Mouse (Mus musculus) liver, embryonic 14.5 days (tissue): ENCODE measurements around the gene P2ry2. TPM values are rescaled to one million over a fixed set of nuclear protein-coding genes. Genes with fewer than 3 reads are reported as not detected.

Source experiments
- ATAC-seq: fragments of 200-750 bp; cut with Nextera tagmentation; 2 replicates; pipeline ENCODE4 v1.8.0; 2017; ENCODE audit warnings: moderate number of reproducible peaks, mild to moderate bottlenecking, moderate library complexity; ENCODE audit not compliant: insufficient read depth
- DNase-seq, 3 experiments: peaks; one replicate each; pipeline ENCODE4 v3.0.0-alpha.2; 2012 to 2013; ENCODE audit warnings: low read depth in 3 of 3, low spot score in 3 of 3
- H3K27ac ChIP-seq: fragments of 300-500 bp; sonication (generic); 2 replicates; pipeline ENCODE4 v1.5.1; 2014; ENCODE audit warnings: moderate library complexity, mild to moderate bottlenecking, control low read depth, inconsistent platforms
- H3K27me3 ChIP-seq: fragments of 300-500 bp; sonication (generic); 2 replicates; pipeline ENCODE4 v1.6.1; 2014; ENCODE audit warnings: mild to moderate bottlenecking, low read length, moderate library complexity; ENCODE audit not compliant: control insufficient read depth, insufficient read depth
- H3K36me3 ChIP-seq: fragments of 300-500 bp; sonication (generic); replicated peaks from 2 replicates; pipeline ENCODE4 v1.6.1; 2014; ENCODE audit warnings: low read depth; ENCODE audit not compliant: control insufficient read depth, insufficient read depth
- H3K4me1 ChIP-seq, 2 experiments: fragments of 200-500 bp in 1 of 2; fragments of 300-500 bp in 1 of 2; sonication (generic) in 1 of 2; replicated peaks; 2 replicates each; pipeline ENCODE4 v1.6.1; 2012 to 2014; ENCODE audit warnings: antibody characterized with exemption in 1 of 2, inconsistent platforms in 1 of 2, low read length in 1 of 2; ENCODE audit not compliant: control insufficient read depth in 2 of 2, insufficient read depth in 2 of 2
- H3K4me2 ChIP-seq: fragments of 300-500 bp; sonication (generic); 2 replicates; pipeline ENCODE4 v1.6.1; 2014; ENCODE audit warnings: low read depth, mild to moderate bottlenecking, control low read depth, moderate library complexity
- H3K4me3 ChIP-seq, 2 experiments: fragments of 200-500 bp in 1 of 2; fragments of 300-500 bp in 1 of 2; sonication (generic) in 1 of 2; 2 replicates each; pipeline ENCODE4 v1.5.1; 2012 to 2014; ENCODE audit warnings: low read depth in 2 of 2, low read length in 2 of 2, mild to moderate bottlenecking in 2 of 2, control low read depth in 1 of 2, inconsistent platforms in 1 of 2, moderate library complexity in 1 of 2; ENCODE audit not compliant: insufficient read depth in 1 of 2
- H3K9ac ChIP-seq: fragments of 300-500 bp; sonication (generic); replicated peaks from 2 replicates; pipeline ENCODE4 v1.6.1; 2014; ENCODE audit warnings: mild to moderate bottlenecking, control low read depth, moderate library complexity
- H3K9me3 ChIP-seq: fragments of 300-500 bp; sonication (generic); 2 replicates; pipeline ENCODE4 v1.6.1; 2016; ENCODE audit warnings: low read length, mixed read lengths; ENCODE audit not compliant: control insufficient read depth
- CTCF ChIP-seq: IDR thresholded peaks from 2 replicates; pipeline ENCODE4 v1.5.1; 2016; ENCODE audit warnings: antibody characterized with exemption, low read depth, control low read depth
- EP300 ChIP-seq: IDR thresholded peaks from 2 replicates; pipeline ENCODE4 v1.6.1; 2016; ENCODE audit warnings: antibody characterized with exemption, low read depth
- WGBS: fragments of 180-500 bp; shearing (Covaris S2); extraction: QIAGEN DNeasy Blood & Tissue Kit; methylation state at CpG from one replicate; pipeline ENCODE4 v1.1.7; 2014; ENCODE audit not compliant: insufficient replicate concordance; 5-methylcytosine and 5-hydroxymethylcytosine counted together
- polyA plus RNA-seq, 2 experiments: library from polyadenylated mRNA; depleted of rRNA in 1 of 2; stranded (reverse) in 1 of 2; unstranded in 1 of 2; fragments of >200 nt; fragmentation: Nextera tagmentation in 1 of 2; extraction: Ambion mirVana in 1 of 2; gene quantifications; 2 replicates each; pipeline versions ENCODE4 v1.2.1 to v1.2.3; 2012 to 2014

The P2ry2 gene
- polyA plus RNA-seq, 2 experiments: 0.47 to 0.67 TPM

- 48% methylated on average over 4 of the region's 4 CpGs for WGBS
- H3K27me3 ChIP-seq: no peaks in the 10 kb centered on the region
- no peak overlapping the region for H3K4me2 ChIP-seq
- no peak overlapping the region for H3K27ac ChIP-seq
- H3K36me3 ChIP-seq: no peaks in the 10 kb centered on the region
- no peak overlapping the region for H3K9ac ChIP-seq
- no peak for DNase-seq
- H3K4me3 ChIP-seq: no peak overlapping the region
- H3K9me3 ChIP-seq: no peaks in the 10 kb centered on the region
- peaks cover 0 to 8% of the 10 kb centered on the region in 2 experiments; a peak in 2 of 4 replicates for H3K4me1 ChIP-seq
- TF ChIP-seq CTCF (no peak), EP300 (no peak)
- ATAC-seq: no peak
These were observed 44.6 kb upstream of the P2ry2 start for GRCm38 (mm10) chr7:101057309-101057708.

DNA sequence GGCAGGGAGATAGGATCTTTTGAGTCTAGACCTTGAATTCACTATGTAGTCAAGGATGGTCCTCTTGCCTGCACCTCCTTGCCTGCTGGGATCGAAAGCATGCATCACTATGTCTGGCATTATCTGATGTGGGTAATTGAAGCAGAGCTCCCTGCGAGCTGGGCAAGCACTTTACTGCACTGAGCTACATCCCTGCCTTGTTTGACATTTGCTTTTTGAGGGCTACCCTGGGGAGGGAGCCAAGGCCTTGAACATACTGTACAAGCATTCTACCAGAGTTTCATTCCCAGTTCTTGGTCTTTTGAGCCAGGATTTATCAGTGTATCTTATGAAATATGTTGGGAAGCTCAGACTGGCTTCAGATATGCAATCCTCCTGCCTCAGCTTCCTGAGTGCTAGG is 40.5 kb upstream of the P2ry2 start:
- Histone ChIP-seq H3K27me3 (no peaks in the 10 kb centered on the region), H3K4me2 (no peak overlapping the region), H3K4me3 (no peak overlapping the region), H3K36me3 (no peaks in the 10 kb centered on the region), H3K4me1 (0 out of 4 replicates have a peak, but pooled peaks cover 0 to 2% of the 10 kb centered on the region in 2 experiments), H3K9me3 (no peaks in the 10 kb centered on the region), H3K9ac (no peak overlapping the region), H3K27ac (no peak overlapping the region)
- 53% methylated on average over 2 of the region's 2 CpGs for WGBS
- DNase-seq (no peak), ATAC-seq (no peak)
- TF ChIP-seq EP300 (no peak), CTCF (no peak)

GRCm38 (mm10) chr7:101051551-101052221 is 39.0 kb upstream of the P2ry2 start:
- Histone ChIP-seq H3K4me2 (no peak overlapping the region), H3K36me3 (no peaks in the 10 kb centered on the region), H3K27ac (no peak overlapping the region), H3K9ac (no peak overlapping the region), H3K27me3 (no peaks in the 10 kb centered on the region), H3K9me3 (no peaks in the 10 kb centered on the region), H3K4me1 (0 out of 4 replicates have a peak, but pooled peaks cover 0 to 2% of the 10 kb centered on the region in 2 experiments), H3K4me3 (no peak overlapping the region)
- peak; percentile 87 for TF ChIP-seq CTCF
- no peak for TF ChIP-seq EP300
- ATAC-seq (0 out of 2 replicates have a peak, but pooled peaks have one; percentile 28), DNase-seq (peak in 1 of 3 experiments; percentile 34)
- WGBS: 12% methylated on average over 11 of the region's 11 CpGs

DNA sequence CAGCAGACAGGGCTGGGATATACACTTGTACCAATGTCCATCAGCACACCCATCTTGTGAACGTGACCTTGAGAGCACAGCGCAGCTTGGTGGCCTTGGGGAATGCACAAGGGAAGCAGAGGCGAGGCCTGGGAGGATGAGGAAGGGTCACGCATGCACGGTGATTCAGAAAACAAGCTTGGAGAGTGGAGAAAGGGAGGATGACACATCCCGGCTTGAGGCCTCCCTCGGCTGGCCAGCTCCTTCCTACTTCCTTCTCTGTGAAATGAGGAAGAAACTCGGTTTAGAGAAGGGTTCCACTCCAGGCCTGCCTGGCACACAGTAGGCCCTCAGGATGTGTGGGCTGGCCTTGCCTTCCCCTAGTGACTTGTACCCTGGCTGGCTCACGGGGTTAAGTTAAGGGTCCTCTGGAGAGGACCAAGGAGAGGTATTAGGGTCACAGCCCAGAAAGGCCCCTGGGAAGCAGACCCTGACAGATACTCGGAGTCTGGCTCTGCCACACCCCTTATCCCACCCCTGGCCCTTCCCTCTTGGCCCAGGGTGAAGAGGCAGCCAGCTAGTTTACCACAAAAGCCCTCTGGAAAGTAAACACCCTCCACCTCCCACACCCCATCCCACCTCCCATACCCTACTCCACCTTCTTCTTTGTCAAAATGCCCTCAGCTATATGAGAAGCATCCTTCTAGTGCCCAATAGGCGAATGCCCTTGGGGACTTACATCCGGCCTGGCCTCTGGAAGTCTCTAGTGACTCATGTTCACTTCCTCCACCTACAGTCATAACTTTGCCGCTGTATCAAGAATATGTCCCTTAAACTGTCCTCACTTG is 38.3 kb upstream of the P2ry2 start:
- DNase-seq (no peak), ATAC-seq (0 out of 2 replicates have a peak, but pooled peaks have one; percentile 26)
- Histone ChIP-seq H3K9ac (no peak overlapping the region), H3K4me1 (0 out of 4 replicates have a peak, but pooled peaks cover 0 to 2% of the 10 kb centered on the region in 2 experiments), H3K27ac (no peak overlapping the region), H3K9me3 (no peaks in the 10 kb centered on the region), H3K36me3 (no peaks in the 10 kb centered on the region), H3K27me3 (no peaks in the 10 kb centered on the region), H3K4me2 (no peak overlapping the region), H3K4me3 (no peak overlapping the region)
- 37% methylated on average over 13 of the region's 13 CpGs for WGBS
- TF ChIP-seq CTCF (no peak), EP300 (no peak)
